Mouse (Mus musculus): ENCODE results near the gene Epn1. TPM values are rescaled to one million over a fixed set of nuclear protein-coding genes. Genes with fewer than 3 reads are reported as not detected.

Gene Epn1
- total and polyA plus RNA-seq, 3 experiments, result 79.5 to 720 (median 152) TPM

GRCm38 (mm10) chr7:5060944-5061773 is 18.9 kb upstream of the Epn1 start:
- Histone ChIP-seq H3K4me1 (ENCODE audit: insufficient read depth, low read depth, low read length) (peaks cover 40% of the 10 kb centered on the region), H3K4me3 (ENCODE audit: low read depth, low read length) (peak overlapping the region; percentile 74)
- no peak for TF ChIP-seq CTCF (IDR thresholded peaks at IDR 0.05; ENCODE audit: low read depth, low read length)
- TF ChIP-seq TAL1 (conservative IDR thresholded peaks at IDR 0.05; ENCODE audit: low read depth, low read length), result no peak
- TF ChIP-seq GATA2 (IDR thresholded peaks at IDR 0.05; ENCODE audit: borderline replicate concordance, low read depth, low read length), result no peak
- TF ChIP-seq GATA1 (IDR thresholded peaks at IDR 0.05; ENCODE audit: borderline replicate concordance, low read length), result no peak
- TF ChIP-seq POLR2AphosphoS5 (IDR thresholded peaks at IDR 0.05; ENCODE audit: insufficient replicate concordance, low read depth, low read length), result no peak

GRCm38 (mm10) chr7:5061774-5062359 is 18.2 kb upstream of the Epn1 start, which contains the start of gene U2af2:
Gene U2af2, plus strand, starts transcription at chr7:5062143.
- H3K4me1 ChIP-seq (ENCODE audit: insufficient read depth, low read depth, low read length), result peaks cover 44% of the 10 kb centered on the region
- TF ChIP-seq CTCF (IDR thresholded peaks at IDR 0.05; ENCODE audit: low read depth, low read length), result no peak
- TF ChIP-seq GATA1 (IDR thresholded peaks at IDR 0.05; ENCODE audit: borderline replicate concordance, low read length), result no peak
- TF ChIP-seq TAL1 (conservative IDR thresholded peaks at IDR 0.05; ENCODE audit: low read depth, low read length), result no peak
- no peak for TF ChIP-seq POLR2AphosphoS5 (IDR thresholded peaks at IDR 0.05; ENCODE audit: insufficient replicate concordance, low read depth, low read length)
- no peak for TF ChIP-seq GATA2 (IDR thresholded peaks at IDR 0.05; ENCODE audit: borderline replicate concordance, low read depth, low read length)

More at GRCm38 (mm10) chr7:5060944-5061773, 18.9 kb upstream of the Epn1 start:
- Histone ChIP-seq H3K36me3 (replicated peaks) (peaks cover 22% of the 10 kb centered on the region), H3K9me3 (replicated peaks) (no peaks in the 10 kb centered on the region), H3K27me3 (ENCODE audit: insufficient read depth, low read length) (peaks cover 19% of the 10 kb centered on the region)
- peak; percentile 70 for ATAC-seq (ENCODE audit: extremely low read depth, insufficient number of reproducible peaks, low FRiP score, poor library complexity, severe bottlenecking)
- DNase-seq (ENCODE audit: low spot score), result peak; percentile 93

GRCm38 (mm10) chr7:5062360-5063001 is 17.6 kb upstream of the Epn1 start:
- DNase-seq (ENCODE audit: low spot score) (peak; percentile 70), ATAC-seq (ENCODE audit: extremely low read depth, insufficient number of reproducible peaks, low FRiP score, poor library complexity, severe bottlenecking) (no peak)
- Histone ChIP-seq H3K36me3 (replicated peaks) (peaks cover 36% of the 10 kb centered on the region), H3K4me3 (ENCODE audit: low read depth, low read length) (peak overlapping the region; percentile 74), H3K9me3 (replicated peaks) (no peaks in the 10 kb centered on the region), H3K27me3 (ENCODE audit: insufficient read depth, low read length) (peaks cover 5% of the 10 kb centered on the region), H3K4me1 (ENCODE audit: insufficient read depth, low read depth, low read length) (peaks cover 49% of the 10 kb centered on the region)
- TF ChIP-seq TAL1 (conservative IDR thresholded peaks at IDR 0.05; ENCODE audit: low read depth, low read length) (no peak), POLR2AphosphoS5 (IDR thresholded peaks at IDR 0.05; ENCODE audit: insufficient replicate concordance, low read depth, low read length) (no peak), CTCF (IDR thresholded peaks at IDR 0.05; ENCODE audit: low read depth, low read length) (no peak)

More at GRCm38 (mm10) chr7:5061774-5062359, 18.2 kb upstream of the Epn1 start, which contains the start of gene U2af2:
- peak within 1 kb of the TSS; percentile 74 for H3K4me3 ChIP-seq (ENCODE audit: low read depth, low read length)
- H3K9me3 ChIP-seq (replicated peaks), result no peaks in the 10 kb centered on the region
- ATAC-seq (ENCODE audit: extremely low read depth, insufficient number of reproducible peaks, low FRiP score, poor library complexity, severe bottlenecking) (peak; percentile 23; the same call in 1 of the 2 replicates), DNase-seq (ENCODE audit: low spot score) (peak; percentile 71)
- peaks cover 29% of the 10 kb centered on the region for H3K36me3 ChIP-seq (replicated peaks)
- peaks cover 12% of the 10 kb centered on the region for H3K27me3 ChIP-seq (ENCODE audit: insufficient read depth, low read length)

- H3K9me3 ChIP-seq (replicated peaks), result no peaks in the 10 kb centered on the region
- ATAC-seq (ENCODE audit: extremely low read depth, insufficient number of reproducible peaks, low FRiP score, poor library complexity, severe bottlenecking) (no peak), DNase-seq (ENCODE audit: low spot score) (no peak)
- TF ChIP-seq POLR2AphosphoS5 (IDR thresholded peaks at IDR 0.05; ENCODE audit: insufficient replicate concordance, low read depth, low read length) (no peak), GATA2 (IDR thresholded peaks at IDR 0.05; ENCODE audit: borderline replicate concordance, low read depth, low read length) (no peak), GATA1 (IDR thresholded peaks at IDR 0.05; ENCODE audit: borderline replicate concordance, low read length) (no peak), CTCF (IDR thresholded peaks at IDR 0.05; ENCODE audit: low read depth, low read length) (no peak), TAL1 (conservative IDR thresholded peaks at IDR 0.05; ENCODE audit: low read depth, low read length) (no peak)
- peaks cover 55% of the 10 kb centered on the region for H3K36me3 ChIP-seq (replicated peaks)
- peak overlapping the region; percentile 65; the same call in 1 of the 2 replicates for H3K4me3 ChIP-seq (ENCODE audit: low read depth, low read length)
- no peaks in the 10 kb centered on the region for H3K27me3 ChIP-seq (ENCODE audit: insufficient read depth, low read length)
- H3K4me1 ChIP-seq (ENCODE audit: insufficient read depth, low read depth, low read length), result peaks cover 67% of the 10 kb centered on the region
Observed at GRCm38 (mm10) chr7:5064886-5065285, 15.1 kb upstream of the Epn1 start.

GRCm38 (mm10) chr7:5073586-5073985 is 6.4 kb upstream of the Epn1 start:
- Histone ChIP-seq H3K9me3 (replicated peaks) (no peaks in the 10 kb centered on the region), H3K4me3 (ENCODE audit: low read depth, low read length) (no peak overlapping the region), H3K36me3 (replicated peaks) (peaks cover 98% of the 10 kb centered on the region), H3K4me1 (ENCODE audit: insufficient read depth, low read depth, low read length) (peaks cover 94% of the 10 kb centered on the region), H3K27me3 (ENCODE audit: insufficient read depth, low read length) (no peaks in the 10 kb centered on the region)
- TF ChIP-seq GATA2 (IDR thresholded peaks at IDR 0.05; ENCODE audit: borderline replicate concordance, low read depth, low read length) (no peak), TAL1 (conservative IDR thresholded peaks at IDR 0.05; ENCODE audit: low read depth, low read length) (no peak), GATA1 (IDR thresholded peaks at IDR 0.05; ENCODE audit: borderline replicate concordance, low read length) (no peak), POLR2AphosphoS5 (IDR thresholded peaks at IDR 0.05; ENCODE audit: insufficient replicate concordance, low read depth, low read length) (no peak), CTCF (IDR thresholded peaks at IDR 0.05; ENCODE audit: low read depth, low read length) (no peak)
- ATAC-seq (ENCODE audit: extremely low read depth, insufficient number of reproducible peaks, low FRiP score, poor library complexity, severe bottlenecking), result no peak
- no peak for DNase-seq (ENCODE audit: low spot score)

- ATAC-seq (ENCODE audit: extremely low read depth, insufficient number of reproducible peaks, low FRiP score, poor library complexity, severe bottlenecking), result no peak
- Histone ChIP-seq H3K36me3 (replicated peaks) (peaks cover 92% of the 10 kb centered on the region), H3K4me1 (ENCODE audit: insufficient read depth, low read depth, low read length) (peaks cover 87% of the 10 kb centered on the region), H3K27me3 (ENCODE audit: insufficient read depth, low read length) (no peaks in the 10 kb centered on the region), H3K4me3 (ENCODE audit: low read depth, low read length) (no peak overlapping the region; the same call in 1 of the 2 replicates), H3K9me3 (replicated peaks) (no peaks in the 10 kb centered on the region)
- no peak for TF ChIP-seq GATA2 (IDR thresholded peaks at IDR 0.05; ENCODE audit: borderline replicate concordance, low read depth, low read length)
- no peak for TF ChIP-seq POLR2AphosphoS5 (IDR thresholded peaks at IDR 0.05; ENCODE audit: insufficient replicate concordance, low read depth, low read length)
- TF ChIP-seq GATA1 (IDR thresholded peaks at IDR 0.05; ENCODE audit: borderline replicate concordance, low read length), result no peak
- DNase-seq (ENCODE audit: low spot score), result no peak
Observed at GRCm38 (mm10) chr7:5074984-5075383, 5.1 kb upstream of the Epn1 start.

Data from G1E (cell line).